Mouse (Mus musculus) liver, adult 2 months (tissue): ENCODE measurements at regions not wholly inside any gene's neighbourhood (a gene's known extent, or its start where the extent isn't known, plus 50 kb on each side); places are given as distances from the start of the nearest gene placed in this dataset.

Experiments
- DNase-seq: peaks from one replicate; pipeline ENCODE4 v3.0.0-alpha.2; 2011; ENCODE audit warnings: low read depth, low spot score; ENCODE audit errors: extremely low read depth
- H3K27ac ChIP-seq: fragments of 200-500 bp; replicated peaks from 2 replicates; pipeline ENCODE4 v1.5.1; 2012; ENCODE audit warnings: low read depth, mild to moderate bottlenecking, control low read depth, inconsistent platforms, low read length; ENCODE audit not compliant: insufficient read depth
- H3K27me3 ChIP-seq: fragments of 200-500 bp; 2 replicates; pipeline ENCODE4 v1.6.1; 2012; ENCODE audit warnings: mild to moderate bottlenecking, moderate library complexity, low read length, inconsistent platforms; ENCODE audit not compliant: control insufficient read depth, insufficient read depth
- H3K36me3 ChIP-seq: fragments of 200-500 bp; 2 replicates; pipeline ENCODE4 v1.6.1; 2012; ENCODE audit warnings: low read length, inconsistent platforms; ENCODE audit not compliant: control insufficient read depth, insufficient read depth
- H3K4me1 ChIP-seq: fragments of 200-500 bp; 2 replicates; pipeline ENCODE4 v1.6.1; 2011; ENCODE audit warnings: low read length; ENCODE audit not compliant: control insufficient read depth, insufficient read depth
- H3K4me3 ChIP-seq: fragments of 200-500 bp; 2 replicates; pipeline ENCODE4 v1.5.1; 2011; ENCODE audit warnings: low read depth, mild to moderate bottlenecking, control low read depth, low read length, moderate library complexity; ENCODE audit not compliant: insufficient read depth
- H3K79me2 ChIP-seq: fragments of 200-500 bp; 2 replicates; pipeline ENCODE4 v1.6.1; 2012; ENCODE audit warnings: inconsistent platforms, mild to moderate bottlenecking, low read length, moderate library complexity; ENCODE audit not compliant: control insufficient read depth, insufficient read depth
- H3K9ac ChIP-seq: fragments of 200-500 bp; 2 replicates; pipeline ENCODE4 v1.6.1; 2012; ENCODE audit warnings: low read depth, mild to moderate bottlenecking, control low read depth, inconsistent platforms, low read length
- CTCF ChIP-seq: fragments of 200-500 bp; IDR thresholded peaks from 2 replicates; pipeline ENCODE4 v1.5.1; 2011; ENCODE audit warnings: low read depth, low read length, control low read depth
- POLR2A ChIP-seq: fragments of 200-500 bp; IDR thresholded peaks from 2 replicates; pipeline ENCODE4 v1.6.1; 2011; ENCODE audit warnings: low read length, control low read depth; ENCODE audit not compliant: insufficient read depth; ENCODE audit errors: extremely low read depth
- WGBS: fragments of 180-500 bp; shearing (Covaris S2); methylation state at CpG from one replicate; pipeline ENCODE4 v1.1.7; 2018; 5-methylcytosine and 5-hydroxymethylcytosine counted together

DNA sequence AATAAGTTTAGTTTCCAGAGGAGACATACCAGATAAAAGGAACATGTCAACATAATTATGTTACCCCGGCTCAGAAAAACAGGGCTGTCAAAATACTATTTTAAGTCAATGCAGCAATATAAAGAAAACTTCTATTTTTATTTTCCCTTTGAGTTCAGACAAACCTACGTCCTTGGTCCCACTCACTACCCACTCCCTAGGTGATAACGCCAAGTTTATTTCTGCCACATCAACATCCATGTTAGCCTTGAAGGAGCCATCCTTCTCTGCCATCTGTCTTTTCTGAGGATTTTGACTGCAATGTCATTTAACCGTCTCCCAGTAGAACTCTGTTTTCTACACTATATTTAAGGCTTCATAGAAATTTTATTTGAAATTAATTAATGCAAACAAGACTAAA, 396.5 kb upstream of the Dppa4 start:
- H3K9ac ChIP-seq, result no peak overlapping the region
- WGBS, result 83% methylated on average over 4 of the region's 4 CpGs
- no peaks in the 10 kb centered on the region for H3K36me3 ChIP-seq
- no peaks in the 10 kb centered on the region for H3K4me1 ChIP-seq
- no peaks in the 10 kb centered on the region for H3K79me2 ChIP-seq
- H3K27me3 ChIP-seq, result no peaks in the 10 kb centered on the region
- DNase-seq, result no peak
- H3K27ac ChIP-seq, result no peak overlapping the region
- no peak overlapping the region for H3K4me3 ChIP-seq
- TF ChIP-seq POLR2A (no peak), CTCF (no peak)

DNA sequence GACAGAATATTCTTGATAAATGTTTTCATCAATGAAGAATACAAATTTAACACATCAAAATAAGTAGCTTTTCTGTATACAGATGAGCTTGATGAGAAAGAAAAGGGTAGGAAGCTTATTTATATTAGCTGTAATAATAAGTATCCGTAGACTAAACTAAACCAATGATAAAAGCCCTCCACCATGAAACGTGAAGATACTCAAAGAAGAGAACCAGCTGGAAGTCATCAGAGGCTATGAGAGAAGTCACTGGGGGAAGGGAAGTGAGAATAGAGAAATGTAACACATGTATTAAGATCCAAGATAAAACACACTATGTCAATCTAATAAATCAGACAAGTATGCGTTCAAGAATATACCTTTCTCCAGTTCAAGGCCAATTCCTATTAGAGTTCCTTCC, 382.7 kb upstream of the Dppa4 start:
- no peak overlapping the region for H3K27ac ChIP-seq
- H3K27me3 ChIP-seq, result no peaks in the 10 kb centered on the region
- no peak overlapping the region for H3K4me3 ChIP-seq
- no peak overlapping the region for H3K9ac ChIP-seq
- no peak for TF ChIP-seq POLR2A
- no peak for TF ChIP-seq CTCF
- 73% methylated on average over 3 of the region's 3 CpGs for WGBS
- H3K36me3 ChIP-seq, result no peaks in the 10 kb centered on the region
- H3K79me2 ChIP-seq, result no peaks in the 10 kb centered on the region
- DNase-seq, result no peak
- H3K4me1 ChIP-seq, result no peaks in the 10 kb centered on the region

DNA sequence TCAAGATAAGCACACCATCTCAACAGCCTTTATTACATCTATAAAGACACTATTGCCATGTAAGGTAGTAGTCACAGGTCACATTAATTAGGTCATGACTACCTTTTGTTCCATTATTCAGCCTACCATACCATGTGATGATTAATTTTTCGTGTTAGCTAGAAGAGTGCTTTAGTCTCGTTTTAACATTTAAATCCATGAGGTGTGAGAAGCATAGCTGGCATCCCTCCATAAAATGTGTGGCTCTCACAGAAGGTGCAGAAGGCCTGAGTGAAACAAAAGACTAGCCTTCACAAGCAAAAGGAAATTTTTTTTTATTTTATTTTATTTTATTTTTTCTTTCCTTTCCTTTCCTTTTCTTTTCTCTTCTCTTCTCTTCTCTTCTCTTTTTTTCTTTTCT, 345.5 kb upstream of the Dppa4 start:
- Histone ChIP-seq H3K27ac (no peak overlapping the region), H3K4me3 (no peak overlapping the region), H3K79me2 (no peaks in the 10 kb centered on the region), H3K27me3 (no peaks in the 10 kb centered on the region), H3K36me3 (no peaks in the 10 kb centered on the region), H3K9ac (no peak overlapping the region), H3K4me1 (no peaks in the 10 kb centered on the region)
- no peak for DNase-seq
- TF ChIP-seq CTCF, result no peak
- no peak for TF ChIP-seq POLR2A
- WGBS, result 67% methylated on average over 2 of the region's 2 CpGs
